Mouse (Mus musculus): Measurements from ENCODE around the gene Olfr43. TPM values are rescaled to one million over a fixed set of nuclear protein-coding genes. Genes with fewer than 3 reads are reported as not detected.

Olfr43 gene
- total and polyA plus RNA-seq, 3 experiments, result not detected

DNA sequence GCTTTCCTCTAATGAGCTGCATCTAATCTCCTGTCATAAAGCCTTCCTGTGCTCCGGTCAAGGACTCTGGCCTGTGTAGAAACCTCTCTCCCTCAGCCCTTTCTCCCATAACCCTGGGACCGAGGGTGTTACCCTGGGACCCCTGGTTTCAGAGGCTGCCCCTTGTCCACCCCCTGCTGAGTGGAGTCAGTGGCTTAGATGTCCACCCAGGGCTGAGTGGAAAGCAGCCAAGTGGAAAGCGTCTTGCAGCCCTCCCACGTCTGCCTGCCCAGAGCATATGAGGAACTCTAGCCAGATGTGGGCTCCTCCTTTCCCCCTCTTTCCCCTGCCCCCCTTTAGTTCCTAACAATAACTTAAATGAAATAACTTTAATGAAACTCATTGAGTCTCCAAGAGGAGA is 28.0 kb downstream of the Olfr43 start:
- TF ChIP-seq POLR2A (IDR thresholded peaks at IDR 0.05; ENCODE audit: low read depth, low read length) (no peak), MXI1 (IDR thresholded peaks at IDR 0.05; ENCODE audit: low read depth, low read length) (no peak), RAD21 (IDR thresholded peaks at IDR 0.05; ENCODE audit: low read depth, low read length) (no peak), MAX (IDR thresholded peaks at IDR 0.05; ENCODE audit: low read length) (no peak), MAFK (IDR thresholded peaks at IDR 0.05; ENCODE audit: insufficient replicate concordance, low read length) (no peak), RCOR1 (conservative IDR thresholded peaks at IDR 0.05; ENCODE audit: low read depth, low read length) (no peak), ZNF384 (IDR thresholded peaks at IDR 0.05; ENCODE audit: low read depth, low read length) (no peak), IRF4 (IDR thresholded peaks at IDR 0.05; ENCODE audit: low read depth, low read length) (no peak), USF1 (IDR thresholded peaks at IDR 0.05; ENCODE audit: low read depth, low read length) (no peak), ZC3H11A (IDR thresholded peaks at IDR 0.05; ENCODE audit: low read depth, low read length) (no peak), E2F4 (IDR thresholded peaks at IDR 0.05; ENCODE audit: insufficient replicate concordance, low read depth, low read length) (no peak), HCFC1 (IDR thresholded peaks at IDR 0.05; ENCODE audit: low read depth, low read length) (no peak), SMC3 (IDR thresholded peaks at IDR 0.05; ENCODE audit: low read depth, low read length) (no peak), BHLHE40 (IDR thresholded peaks at IDR 0.05; ENCODE audit: low read depth, low read length) (no peak), JUN (IDR thresholded peaks at IDR 0.05; ENCODE audit: insufficient read depth, low read depth, low read length) (no peak), NELFE (IDR thresholded peaks at IDR 0.05; ENCODE audit: low read depth, low read length) (no peak), USF2 (conservative IDR thresholded peaks at IDR 0.05; ENCODE audit: low read depth, low read length) (no peak), NRF1 (IDR thresholded peaks at IDR 0.05; ENCODE audit: low read depth, low read length) (no peak), ZMIZ1 (IDR thresholded peaks at IDR 0.05; ENCODE audit: low read depth, low read length) (no peak), KAT2A (IDR thresholded peaks at IDR 0.05; ENCODE audit: insufficient replicate concordance, low read length) (no peak)
- no peaks in the 10 kb centered on the region for H3K79me2 ChIP-seq (replicated peaks; ENCODE audit: control insufficient read depth, extremely low read depth, insufficient read depth, poor library complexity, severe bottlenecking)
- no peak overlapping the region for H3K9ac ChIP-seq (ENCODE audit: insufficient read depth, low read depth)
- dilution Hi-C loops (cut with MboI; ENCODE audit: extremely low pct_ligation_motif_present, extremely low pct_unique_long_range_greater_than_20kb, low sequenced_read_pairs) (no loop called here), in situ Hi-C loops (cut with MboI; ENCODE audit: low pct_ligation_motif_present, low pct_unique_long_range_greater_than_20kb, low sequenced_read_pairs) (no loop called here)
- DNase-seq (ENCODE audit: extremely low read depth), result no peak
- H3K4me1 ChIP-seq (ENCODE audit: control insufficient read depth in 1 of 2, insufficient read depth in 2 of 2), result peaks cover 0 to 10% of the 10 kb centered on the region in 2 experiments; a peak in 2 of 4 replicates
- H3K9me3 ChIP-seq (replicated peaks; ENCODE audit: low read length), result no peaks in the 10 kb centered on the region
- H3K4me3 ChIP-seq (replicated peaks in 1 of 3; ENCODE audit: low read depth in 2 of 3, low read length in 2 of 3, poor library complexity in 1 of 3), result no peak overlapping the region
- no peak overlapping the region for H3K4me2 ChIP-seq (ENCODE audit: insufficient read depth, low read depth, poor library complexity, severe bottlenecking)
- no peaks in the 10 kb centered on the region for H3K36me3 ChIP-seq (replicated peaks in 1 of 2; ENCODE audit: control insufficient read depth in 1 of 2, insufficient read depth in 1 of 2, low read length in 1 of 2)
- peaks cover 73% of the 10 kb centered on the region for H3K27me3 ChIP-seq (replicated peaks)
- no peak overlapping the region for H3K27ac ChIP-seq (ENCODE audit: insufficient read depth, low read depth)

DNA sequence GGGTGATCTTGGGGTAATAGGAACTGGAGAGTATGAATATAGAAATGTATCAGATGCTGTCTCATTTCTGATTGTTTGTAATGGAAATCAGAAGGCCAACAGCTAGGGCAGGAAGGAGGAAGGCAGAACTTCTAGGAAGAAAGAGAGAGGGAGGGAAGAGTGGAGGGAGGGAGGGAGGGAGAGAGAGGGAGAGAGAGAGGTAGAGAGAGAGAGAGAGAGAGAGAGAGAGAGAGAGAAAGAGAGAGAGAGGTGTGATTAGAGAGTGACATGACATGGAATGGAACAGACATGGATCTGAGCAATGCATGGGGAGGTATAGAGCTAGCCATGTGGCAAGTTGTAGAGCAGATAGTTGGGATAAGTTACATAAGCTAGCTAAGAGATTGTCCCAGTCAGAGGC is 42.4 kb downstream of the Olfr43 start:
- H3K4me1 ChIP-seq (ENCODE audit: control insufficient read depth in 1 of 2, insufficient read depth in 2 of 2), result no peaks in the 10 kb centered on the region
- H3K9ac ChIP-seq (ENCODE audit: insufficient read depth, low read depth), result no peak overlapping the region
- no peak for DNase-seq (ENCODE audit: extremely low read depth)
- H3K79me2 ChIP-seq (replicated peaks; ENCODE audit: control insufficient read depth, extremely low read depth, insufficient read depth, poor library complexity, severe bottlenecking), result no peaks in the 10 kb centered on the region
- TF ChIP-seq IRF4 (IDR thresholded peaks at IDR 0.05; ENCODE audit: low read depth, low read length) (no peak), KAT2A (IDR thresholded peaks at IDR 0.05; ENCODE audit: insufficient replicate concordance, low read length) (no peak), UBTF (IDR thresholded peaks at IDR 0.05; ENCODE audit: low read depth, low read length) (no peak), ETS1 (conservative IDR thresholded peaks at IDR 0.05; ENCODE audit: low read depth, low read length) (no peak), PAX5 (IDR thresholded peaks at IDR 0.05; ENCODE audit: low read length) (no peak), E2F4 (IDR thresholded peaks at IDR 0.05; ENCODE audit: insufficient replicate concordance, low read depth, low read length) (no peak), TCF12 (IDR thresholded peaks at IDR 0.05; ENCODE audit: low read depth, low read length) (no peak), MYC (IDR thresholded peaks at IDR 0.05; ENCODE audit: low read depth, low read length) (no peak), JUND (conservative IDR thresholded peaks at IDR 0.05; ENCODE audit: low read depth, low read length) (no peak), MAZ (IDR thresholded peaks at IDR 0.05; ENCODE audit: low read depth, low read length) (no peak)
- no peaks in the 10 kb centered on the region for H3K9me3 ChIP-seq (replicated peaks; ENCODE audit: low read length)
- no peak overlapping the region for H3K27ac ChIP-seq (ENCODE audit: insufficient read depth, low read depth)
- H3K36me3 ChIP-seq (replicated peaks in 1 of 2; ENCODE audit: control insufficient read depth in 1 of 2, insufficient read depth in 1 of 2, low read length in 1 of 2), result no peaks in the 10 kb centered on the region
- dilution Hi-C loops (cut with MboI; ENCODE audit: extremely low pct_ligation_motif_present, extremely low pct_unique_long_range_greater_than_20kb, low sequenced_read_pairs), result no loop called here
- in situ Hi-C loops (cut with MboI; ENCODE audit: low pct_ligation_motif_present, low pct_unique_long_range_greater_than_20kb, low sequenced_read_pairs), result no loop called here
- H3K27me3 ChIP-seq (replicated peaks), result peaks cover 24% of the 10 kb centered on the region
- H3K4me3 ChIP-seq (replicated peaks in 1 of 3; ENCODE audit: low read depth in 2 of 3, low read length in 2 of 3, poor library complexity in 1 of 3), result no peak overlapping the region
- no peak overlapping the region for H3K4me2 ChIP-seq (ENCODE audit: insufficient read depth, low read depth, poor library complexity, severe bottlenecking)

Data from CH12.LX (cell line).